Comparison of ENCODE assay signal across 10 mouse cellular contexts in genomic region chr1:51466385-51466784, GRCm38 (mm10). TPM values are rescaled to one million over a fixed set of nuclear protein-coding genes. Genes with fewer than 3 reads are reported as not detected.
DNase-seq lines count a peak whose midpoint lies in the region; ATAC-seq and TF ChIP-seq lines count a peak whose summit lies in the region.
"Had no signal": no experiment of that assay in that cellular context is flagged by ENCODE, and none has a peak within 500 bp of the region (broad histone marks: within the 10 kb centered on the region; RNA-seq: fewer than 3 reads in every experiment).

No protein-coding gene starts in this region.

- H3K9me3 ChIP-seq in stomach, postnatal 0 days (ENCODE audit: control insufficient read depth, low read length) = no peaks in the 10 kb centered on the region
- H3K9me3 ChIP-seq: heart, embryonic 13.5 days; liver, embryonic 15.5 days had no signal

- DNase-seq in heart, adult 11 months = peak; percentile 11
- no peak for DNase-seq in heart, adult 9 months (ENCODE audit: low spot score in 2 of 2)
- peak; percentile 18 for DNase-seq in ovary, postnatal 14 days (ENCODE audit: low spot score)
- DNase-seq in ovary, postnatal 10 days (ENCODE audit: low spot score) = no peak
- no peak for DNase-seq in stomach, postnatal 0 days (ENCODE audit: low spot score)
- DNase-seq in urinary bladder, postnatal 25 days (ENCODE audit: low spot score) = no peak
- DNase-seq in right cerebral cortex, postnatal 25 days = no peak

- 29% methylated on average over 1 of the region's 1 CpGs for WGBS in stomach, postnatal 0 days

- no peak overlapping the region for H3K4me3 ChIP-seq in stomach, postnatal 0 days (ENCODE audit: low read depth, low read length)
- H3K4me3 ChIP-seq: heart, embryonic 13.5 days; liver, embryonic 15.5 days had no signal

- no peaks in the 10 kb centered on the region for H3K27me3 ChIP-seq in stomach, postnatal 0 days (ENCODE audit: control insufficient read depth, insufficient read depth, low read length)
- H3K27me3 ChIP-seq: heart, embryonic 13.5 days; liver, embryonic 15.5 days had no signal

- H3K36me3 ChIP-seq in stomach, postnatal 0 days (ENCODE audit: control insufficient read depth, insufficient read depth, low read length) = no peaks in the 10 kb centered on the region

- H3K4me1 ChIP-seq in stomach, postnatal 0 days (replicated peaks; ENCODE audit: control insufficient read depth, insufficient read depth) = no peaks in the 10 kb centered on the region
- H3K4me1 ChIP-seq: heart, embryonic 13.5 days; liver, embryonic 15.5 days had no signal

- no peak overlapping the region for H3K9ac ChIP-seq in stomach, postnatal 0 days (ENCODE audit: low read length)
- H3K9ac ChIP-seq: heart, embryonic 13.5 days; liver, embryonic 15.5 days had no signal

- no peak overlapping the region for H3K27ac ChIP-seq in stomach, postnatal 0 days (replicated peaks)
- H3K27ac ChIP-seq: heart, embryonic 13.5 days; liver, embryonic 15.5 days had no signal

- ATAC-seq in granulocyte monocyte progenitor cell, adult 5-6 weeks (replicated peaks; ENCODE audit: poor library complexity, severe bottlenecking) = peak; percentile 87
- no peak for ATAC-seq in stomach, postnatal 0 days (ENCODE audit: low FRiP score, low TSS enrichment)

- TF ChIP-seq CTCF in stomach, postnatal 0 days (IDR thresholded peaks at IDR 0.05; ENCODE audit: low read depth) = peak; percentile 78

- TF ChIP-seq EP300 in stomach, postnatal 0 days (optimal IDR thresholded peaks at IDR 0.05) = no peak

- no peak overlapping the region for H3K4me2 ChIP-seq in stomach, postnatal 0 days (replicated peaks; ENCODE audit: low read depth)
- H3K4me2 ChIP-seq: heart, embryonic 13.5 days; liver, embryonic 15.5 days had no signal

RNA-seq across cellular contexts. Expression of gene Nabp1, which starts 11.8 kb away (rescaled TPM):
- total RNA-seq in granulocyte monocyte progenitor cell, adult 5-6 weeks (2014; fragmentation: Nextera tagmentation) = 7.0 and 11.7 TPM in 2 replicates
- total RNA-seq in granulocyte monocyte progenitor cell, adult 5-6 weeks (2017) = 14.7 and 29.9 TPM in 2 replicates
- polyA plus RNA-seq in stomach, postnatal 0 days (2015; fragmentation: Nextera tagmentation; extraction: Ambion mirVana) = 12.7 and 12.8 TPM in 2 replicates

Comparison
In these comparisons a context has a peak if more than half of its experiments do, and no peak if none do; other contexts are left out.
1. DNase-seq: peak in heart, adult 11 months (single experiment) and ovary, postnatal 14 days (single experiment); none in heart, adult 9 months (0 of 2), ovary, postnatal 10 days (single experiment), stomach, postnatal 0 days (single experiment), urinary bladder, postnatal 25 days (single experiment) and right cerebral cortex, postnatal 25 days (single experiment).